Mouse (Mus musculus): ENCODE measurements around the gene Gm20518.
A peak's percentile ranks its signal among the peaks of the same experiment; 100 is the strongest.

The Gm20518 gene

DNA sequence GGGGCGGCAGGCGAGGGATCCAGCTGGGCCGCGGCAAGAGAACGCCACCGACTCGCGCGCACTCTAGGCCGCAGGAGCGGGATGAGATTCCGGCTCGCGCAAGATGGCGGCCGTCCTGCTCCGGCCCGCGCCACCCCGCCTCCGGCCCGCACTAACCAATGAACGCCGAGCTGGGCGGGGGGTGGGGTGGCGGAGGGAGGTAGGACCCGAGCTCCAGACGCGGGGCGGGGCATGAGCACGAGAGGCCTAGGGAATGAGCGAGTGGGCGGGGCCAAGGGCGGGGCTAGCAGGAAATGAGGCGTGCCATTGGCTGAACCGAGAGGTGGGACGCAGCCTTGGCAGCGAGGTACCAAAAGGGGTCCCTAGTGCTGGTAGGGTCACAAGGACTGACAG lies at the start of gene Gm20518:
Gene Gm20518 (minus strand): TSS at position 105 of the 393 bp plus-strand sequence.
- peak; percentile 97 for DNase-seq (ENCODE audit: low spot score)

DNA sequence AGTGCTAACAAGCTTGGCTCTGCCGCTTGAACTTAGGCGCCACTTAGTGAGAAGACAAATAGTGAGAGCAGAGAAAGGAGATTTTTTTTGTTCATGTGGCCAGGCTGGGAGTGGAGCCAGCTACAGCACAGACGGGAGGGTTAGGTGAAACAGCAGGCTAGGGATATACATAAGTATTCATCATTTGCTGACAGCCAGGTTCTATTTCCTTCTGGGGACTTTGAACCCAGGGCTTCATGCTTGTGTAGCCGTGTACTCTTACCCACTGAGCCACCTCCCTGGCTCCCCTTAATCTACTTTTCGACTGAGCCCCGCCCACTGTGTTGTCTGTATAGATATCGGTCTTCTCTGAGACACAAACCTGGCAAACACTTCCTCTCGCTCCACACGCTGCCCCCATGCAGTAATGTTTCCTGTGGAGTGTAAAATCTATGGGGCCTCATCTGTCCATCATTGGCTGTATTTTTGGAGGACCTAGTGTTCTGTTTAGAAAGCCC lies 47.8 kb upstream of the Gm20518 start:
- DNase-seq (ENCODE audit: low spot score): peak; percentile 23

DNA sequence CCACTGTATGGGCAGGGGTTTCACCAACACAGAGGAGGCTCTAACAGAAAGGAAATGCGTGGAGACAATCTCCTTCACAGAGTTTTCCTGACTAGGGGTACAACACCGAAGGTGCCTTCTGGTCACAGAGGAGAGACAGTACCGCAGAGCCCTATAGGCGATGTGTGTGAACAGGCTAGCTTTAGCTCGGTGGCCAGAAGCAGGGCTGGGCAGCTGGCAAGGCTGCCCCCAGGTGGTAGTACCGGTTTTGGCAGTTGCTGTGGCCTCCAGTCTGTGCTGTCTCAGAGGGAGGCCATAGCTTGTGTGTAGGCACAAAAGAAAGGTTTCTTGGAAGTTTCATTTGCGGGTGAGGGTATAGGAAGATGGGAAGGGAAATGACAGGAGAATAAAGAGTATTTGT lies 47.4 kb upstream of the Gm20518 start:
- peak; percentile 86 for DNase-seq (ENCODE audit: low spot score)

DNA sequence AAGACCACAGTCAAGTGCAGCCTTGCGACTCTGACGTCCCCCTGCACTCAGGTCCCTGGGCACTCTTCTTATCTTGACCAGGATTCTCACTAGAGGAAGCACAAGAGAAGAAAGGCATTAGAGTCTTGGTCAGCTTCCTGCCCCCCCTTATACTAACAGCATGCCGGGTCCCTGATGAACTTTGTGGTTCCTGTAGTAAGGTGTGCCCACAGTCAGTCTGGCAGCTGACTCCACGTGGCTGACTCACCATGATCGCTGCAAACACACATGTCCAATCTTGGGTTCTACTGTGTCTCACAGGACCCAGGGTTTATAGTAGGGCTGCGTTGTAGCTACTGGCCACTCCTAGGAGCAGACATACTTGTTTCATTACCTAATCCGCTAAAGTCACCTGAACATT lies 46.7 kb upstream of the Gm20518 start:
- no peak for DNase-seq (ENCODE audit: low spot score)

DNA sequence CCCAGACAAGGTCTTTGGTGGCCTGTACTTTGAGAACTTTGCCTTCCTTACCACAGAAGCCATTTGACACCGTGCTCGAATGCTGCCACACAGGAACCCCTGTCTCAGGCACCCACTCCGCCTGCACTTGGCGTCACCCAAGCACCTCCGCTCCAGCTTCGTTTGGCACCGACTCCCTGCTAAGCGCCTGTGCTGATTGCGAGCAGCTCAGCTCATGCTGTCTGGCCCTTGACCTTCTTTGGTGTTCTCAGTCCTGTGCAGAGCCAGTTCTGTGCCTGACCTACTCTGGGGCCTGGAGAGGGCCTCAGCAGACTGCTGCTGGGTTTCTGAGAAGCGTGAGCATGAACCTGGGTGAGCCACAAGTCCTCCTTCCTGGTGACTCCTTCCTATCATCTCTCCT lies 45.3 kb upstream of the Gm20518 start:
- no peak for DNase-seq (ENCODE audit: low spot score)

DNA sequence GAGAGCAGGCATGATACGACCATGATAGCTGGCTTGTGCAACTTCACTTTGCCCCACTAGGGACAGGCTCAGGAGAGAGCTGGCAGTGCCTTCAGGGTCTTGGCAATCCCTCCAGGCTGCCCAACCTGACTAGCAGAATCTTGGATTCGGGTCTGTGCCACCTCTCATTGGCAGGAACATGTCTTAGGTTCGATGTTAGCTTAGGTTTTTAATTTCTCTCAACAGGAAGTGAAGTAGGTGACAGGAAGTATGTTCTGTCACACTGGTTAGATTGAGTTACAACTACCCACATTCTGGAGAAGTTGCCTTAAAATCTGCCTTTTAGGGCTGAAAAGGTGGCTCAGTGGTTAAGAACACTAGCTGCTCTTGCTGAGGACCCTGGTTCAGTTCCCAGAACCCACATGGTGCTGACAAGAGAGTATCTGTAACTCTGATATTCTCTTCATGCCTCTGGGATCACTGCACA lies 43.0 kb upstream of the Gm20518 start:
- no peak for DNase-seq (ENCODE audit: low spot score)

DNA sequence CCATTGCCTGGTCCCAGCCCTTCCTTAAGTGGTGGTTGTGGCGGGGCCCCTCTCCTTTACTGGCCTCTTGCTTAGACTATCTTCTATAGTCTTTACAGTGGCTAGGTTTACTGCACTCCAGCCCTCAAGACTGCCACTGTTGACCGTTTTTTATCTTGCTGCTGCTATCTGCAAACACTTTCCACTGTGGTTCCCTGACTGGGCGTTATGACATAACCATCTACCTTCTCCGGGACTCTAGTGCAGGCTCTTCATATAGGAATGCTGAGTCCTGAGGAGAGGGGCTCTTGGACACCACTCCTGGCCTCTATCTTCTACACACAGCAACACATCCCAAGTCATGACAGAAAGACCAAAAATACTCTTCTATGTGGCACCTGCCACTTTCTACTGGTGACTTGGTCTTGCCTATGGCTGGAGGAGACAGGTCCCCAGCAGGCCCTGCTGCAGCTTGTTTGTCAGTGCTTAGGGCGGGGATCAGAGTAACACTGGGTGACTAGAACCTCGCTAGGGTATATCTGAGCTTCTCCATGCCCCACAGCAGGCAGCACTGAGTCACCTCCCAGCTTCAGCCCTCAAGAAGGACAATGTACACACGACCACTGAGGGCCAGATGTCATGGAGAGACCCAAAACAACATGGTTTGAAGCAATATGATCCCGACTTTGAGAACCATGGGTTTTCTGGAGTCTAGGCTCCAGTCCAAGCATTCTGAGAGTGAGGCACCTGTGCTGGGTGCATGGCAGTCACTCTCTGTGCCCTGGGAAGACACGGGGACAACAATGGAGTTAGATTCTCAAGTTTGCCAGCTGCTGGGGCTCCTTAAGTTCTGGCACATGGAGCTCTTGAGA lies 42.3 kb upstream of the Gm20518 start:
- no peak for DNase-seq (ENCODE audit: low spot score)

DNA sequence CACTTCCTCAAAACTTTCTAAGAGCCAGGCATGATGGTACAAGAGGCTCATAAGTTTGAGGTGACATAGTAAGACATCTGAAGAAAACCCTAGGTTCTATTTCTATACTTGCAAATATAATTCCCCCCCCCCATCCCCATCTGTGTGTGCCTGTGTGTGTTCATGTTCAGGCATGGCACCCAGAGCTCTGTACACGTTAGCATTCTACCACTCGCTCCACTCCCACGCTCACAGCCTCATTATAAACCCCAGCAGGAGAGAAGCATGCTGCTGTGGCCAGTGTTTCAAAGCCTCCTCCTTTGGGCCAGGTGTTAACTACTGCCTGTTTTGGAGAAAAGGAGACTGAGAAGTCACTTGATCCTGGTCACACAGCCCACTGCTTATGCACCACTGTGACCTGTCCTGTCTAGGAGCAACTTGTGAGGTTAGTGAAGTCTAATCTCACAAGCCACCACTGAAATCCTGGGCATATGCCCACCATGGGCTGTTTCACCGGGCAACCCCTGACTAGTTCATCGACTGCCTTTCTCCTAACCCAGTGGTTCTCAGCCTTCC lies 40.5 kb upstream of the Gm20518 start:
- no peak for DNase-seq (ENCODE audit: low spot score)

DNA sequence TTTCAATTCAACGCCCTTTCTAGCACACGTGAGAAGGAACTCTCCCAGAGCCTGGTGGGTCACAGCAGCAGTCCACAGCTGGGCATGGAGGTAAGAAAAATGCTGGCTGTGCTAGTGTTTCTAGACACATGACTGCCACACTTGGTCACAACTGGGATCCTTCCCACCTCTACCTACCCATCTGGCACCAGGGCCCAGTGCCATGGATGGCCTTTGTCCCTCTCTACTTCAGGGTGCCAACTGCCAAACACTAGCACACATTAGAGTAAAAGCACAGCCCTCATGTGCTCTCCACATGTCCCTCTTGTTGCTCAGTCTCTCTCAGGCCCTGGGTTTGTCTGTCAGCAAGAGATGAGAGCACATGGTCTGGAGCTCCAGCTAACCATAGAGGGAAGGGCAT lies 38.2 kb upstream of the Gm20518 start:
- no peak for DNase-seq (ENCODE audit: low spot score)

DNA sequence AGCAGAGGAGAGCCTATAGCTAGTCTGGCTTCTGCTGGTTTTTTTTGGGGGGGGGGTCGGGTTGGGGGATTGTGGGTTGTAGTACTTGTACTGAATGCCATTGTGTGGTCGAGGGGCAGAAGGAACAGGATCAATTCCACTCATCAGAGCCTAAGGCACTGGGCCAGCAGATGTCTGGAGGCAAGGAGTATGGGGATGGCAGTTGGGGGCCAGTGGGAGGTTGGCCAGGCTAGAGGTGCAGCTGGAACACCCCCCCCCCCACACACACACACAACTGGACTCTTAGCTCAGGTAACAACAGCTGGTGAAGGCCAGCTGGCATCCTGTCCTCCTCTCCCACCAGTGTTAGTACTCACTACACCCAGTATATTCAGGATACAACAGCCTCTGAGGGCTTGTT lies 37.7 kb upstream of the Gm20518 start:
- DNase-seq (ENCODE audit: low spot score): no peak

DNA sequence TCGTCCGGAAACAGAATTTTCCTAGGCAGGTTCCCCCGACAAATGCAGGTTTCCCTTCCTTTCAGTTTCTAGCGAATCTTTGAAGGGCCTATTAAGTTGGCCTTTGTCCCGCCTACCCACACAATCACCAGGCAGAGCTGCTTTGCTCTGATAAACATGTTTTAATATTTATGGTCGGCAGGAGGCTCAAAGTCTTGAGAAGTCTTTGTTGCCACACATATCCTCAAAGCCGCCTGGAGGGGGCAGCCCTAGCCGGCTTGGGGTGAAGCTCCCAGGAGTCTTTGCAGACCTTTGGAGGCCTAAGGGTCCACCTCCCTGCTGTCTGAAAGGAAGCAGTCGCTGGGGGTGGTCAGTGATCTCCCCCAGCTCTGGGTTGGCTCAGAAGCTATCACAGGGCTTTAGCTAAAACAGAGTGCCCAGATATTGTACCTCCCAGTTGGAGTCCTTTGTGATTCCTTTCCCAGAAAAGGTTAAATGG lies 37.2 kb upstream of the Gm20518 start:
- DNase-seq (ENCODE audit: low spot score): peak; percentile 94

DNA sequence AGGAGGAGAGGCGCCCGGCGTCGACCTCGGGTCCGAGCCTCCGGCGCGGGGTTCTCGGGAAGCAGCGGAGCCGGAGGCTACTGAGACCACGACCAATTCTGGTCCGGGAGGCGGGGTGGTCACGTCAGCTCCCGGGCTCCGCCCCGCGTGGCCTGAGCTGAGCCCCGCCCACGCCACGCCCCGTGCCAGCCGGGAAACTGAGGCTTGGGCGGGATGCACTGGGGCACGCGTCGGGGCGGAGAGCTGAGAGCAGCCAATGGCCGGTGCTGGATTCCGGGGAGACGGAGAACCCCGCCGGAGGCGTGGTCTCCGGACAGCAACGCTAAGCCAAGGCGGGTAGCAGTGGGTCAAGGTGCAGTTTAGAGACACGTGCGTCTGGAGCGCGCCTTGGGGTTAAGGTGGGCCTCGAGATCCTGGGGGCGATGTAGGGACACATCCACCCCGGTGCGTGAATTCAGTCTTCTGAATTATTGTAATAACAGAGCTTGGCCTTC lies 36.7 kb upstream of the Gm20518 start, which contains the start of gene Slc25a1:
Gene Slc25a1 (minus strand): TSS at position 133 of the 494 bp plus-strand sequence.
- peak; percentile 77 for DNase-seq (ENCODE audit: low spot score)

DNA sequence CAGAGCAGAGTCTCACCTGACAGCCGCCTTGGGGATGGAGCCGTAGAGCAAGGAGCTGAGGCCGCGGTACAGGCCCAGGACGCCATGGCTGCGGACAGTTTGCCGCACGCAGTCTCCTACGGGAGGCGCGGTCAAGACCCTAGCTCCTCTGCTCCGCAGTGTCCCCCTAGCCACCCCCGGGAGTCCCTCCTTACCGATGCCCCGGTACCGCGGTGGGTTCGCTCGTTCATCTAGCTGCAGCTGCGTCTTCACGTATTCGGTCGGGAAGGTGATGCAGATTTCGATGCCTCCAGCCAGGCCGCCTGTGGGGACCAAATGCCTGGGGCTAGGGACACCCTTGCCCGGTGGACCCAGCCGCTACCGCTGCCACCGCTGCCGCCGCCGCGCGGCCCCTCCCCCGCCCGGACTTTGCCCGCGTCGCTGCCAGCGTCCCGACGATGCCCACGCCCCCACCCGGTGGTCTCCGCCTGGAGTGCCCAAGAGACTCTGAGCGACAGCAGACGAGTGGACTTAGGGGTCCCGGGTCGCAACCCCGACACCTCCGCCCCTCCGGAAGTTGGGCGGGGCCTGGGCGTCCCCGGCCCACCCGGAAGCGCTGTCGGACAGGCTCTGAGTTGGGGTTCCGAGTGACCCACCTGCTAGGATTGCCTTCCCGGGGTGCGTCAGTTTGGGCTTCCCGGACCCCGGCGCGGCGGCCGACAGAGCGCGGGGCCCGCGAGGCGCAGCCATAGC lies 36.0 kb upstream of the Gm20518 start:
- peak; percentile 39 for DNase-seq (ENCODE audit: low spot score)

DNA sequence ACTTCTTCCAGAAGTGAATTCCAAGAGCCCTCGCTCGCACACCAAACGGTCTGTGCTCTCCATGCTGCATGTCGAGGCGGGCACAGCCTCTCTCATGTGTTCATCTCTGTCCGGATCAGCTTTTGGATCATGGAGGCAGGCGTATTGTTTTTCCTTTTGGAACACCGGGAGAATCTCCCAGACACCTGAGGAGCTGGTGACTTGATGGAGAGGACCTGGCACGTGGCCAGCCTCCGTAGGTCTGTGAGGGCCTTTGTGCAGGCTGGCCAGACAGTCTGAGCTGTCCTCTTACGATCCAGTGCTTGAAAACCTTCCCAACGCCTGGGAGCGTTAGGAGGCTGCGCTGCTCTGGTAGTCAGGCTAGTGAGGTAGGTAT lies 30.7 kb upstream of the Gm20518 start:
- peak; percentile 55 for DNase-seq (ENCODE audit: low spot score)

DNA sequence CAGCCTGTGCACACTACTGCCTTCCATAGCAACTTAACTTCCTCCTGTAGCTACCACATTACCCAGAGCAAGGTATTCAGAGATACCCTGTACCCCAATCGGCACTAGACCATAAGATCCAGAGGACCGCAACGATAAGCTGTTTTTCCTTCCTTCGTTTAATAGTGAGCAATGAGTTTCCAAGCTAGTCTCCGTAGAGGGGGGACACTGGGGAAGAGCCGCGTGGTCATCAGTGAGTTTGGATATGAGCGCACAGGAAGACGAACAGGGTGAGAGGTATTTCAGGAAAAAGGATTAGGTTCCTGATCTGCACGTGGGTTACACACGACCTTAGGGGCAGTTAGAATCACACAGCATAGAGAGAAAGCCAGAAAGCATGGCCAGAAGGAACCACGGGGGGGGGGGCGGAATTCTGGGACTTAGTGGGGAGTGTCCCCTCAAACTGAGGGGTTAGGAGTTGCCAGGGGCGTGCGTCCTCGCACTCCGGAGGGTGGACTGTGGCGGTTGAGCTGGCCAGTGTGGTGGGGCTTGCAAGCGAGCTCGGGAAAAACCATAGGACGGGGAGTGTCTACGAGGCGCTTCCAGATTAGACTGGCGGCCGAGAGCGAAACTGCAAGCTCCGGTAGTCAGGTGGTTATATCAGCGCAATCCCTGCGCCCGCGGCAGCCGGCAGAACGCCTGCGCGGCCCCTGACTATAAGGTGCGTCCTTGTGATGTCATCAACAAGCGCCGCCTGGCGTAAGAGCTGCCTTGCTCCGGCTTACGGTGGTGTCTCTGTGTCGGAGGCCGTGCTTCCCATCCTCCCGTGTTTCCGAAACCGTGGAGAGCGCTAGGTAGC lies 30.1 kb upstream of the Gm20518 start:
- DNase-seq (ENCODE audit: low spot score): peak; percentile 97

DNA sequence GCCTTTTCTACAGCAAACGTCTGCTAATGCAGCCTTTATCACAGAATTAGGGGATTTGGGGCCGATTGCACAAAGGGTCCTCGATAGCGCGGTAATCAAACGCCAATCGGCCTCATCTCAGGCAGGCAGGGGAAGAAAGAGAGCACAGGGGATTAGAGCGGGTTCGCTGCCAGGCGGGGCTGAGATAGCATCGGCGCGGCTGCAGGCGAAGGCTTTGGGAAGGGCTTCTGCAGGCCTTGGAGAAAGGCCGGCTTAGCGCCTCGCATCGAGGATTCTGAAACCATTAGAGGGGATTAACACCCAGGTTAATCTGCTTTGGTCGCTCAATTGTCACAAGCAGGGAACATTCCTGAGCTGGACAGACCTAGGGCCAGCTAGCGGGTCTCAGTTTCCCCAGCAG lies 29.1 kb upstream of the Gm20518 start:
- DNase-seq (ENCODE audit: low spot score): peak; percentile 35

DNA sequence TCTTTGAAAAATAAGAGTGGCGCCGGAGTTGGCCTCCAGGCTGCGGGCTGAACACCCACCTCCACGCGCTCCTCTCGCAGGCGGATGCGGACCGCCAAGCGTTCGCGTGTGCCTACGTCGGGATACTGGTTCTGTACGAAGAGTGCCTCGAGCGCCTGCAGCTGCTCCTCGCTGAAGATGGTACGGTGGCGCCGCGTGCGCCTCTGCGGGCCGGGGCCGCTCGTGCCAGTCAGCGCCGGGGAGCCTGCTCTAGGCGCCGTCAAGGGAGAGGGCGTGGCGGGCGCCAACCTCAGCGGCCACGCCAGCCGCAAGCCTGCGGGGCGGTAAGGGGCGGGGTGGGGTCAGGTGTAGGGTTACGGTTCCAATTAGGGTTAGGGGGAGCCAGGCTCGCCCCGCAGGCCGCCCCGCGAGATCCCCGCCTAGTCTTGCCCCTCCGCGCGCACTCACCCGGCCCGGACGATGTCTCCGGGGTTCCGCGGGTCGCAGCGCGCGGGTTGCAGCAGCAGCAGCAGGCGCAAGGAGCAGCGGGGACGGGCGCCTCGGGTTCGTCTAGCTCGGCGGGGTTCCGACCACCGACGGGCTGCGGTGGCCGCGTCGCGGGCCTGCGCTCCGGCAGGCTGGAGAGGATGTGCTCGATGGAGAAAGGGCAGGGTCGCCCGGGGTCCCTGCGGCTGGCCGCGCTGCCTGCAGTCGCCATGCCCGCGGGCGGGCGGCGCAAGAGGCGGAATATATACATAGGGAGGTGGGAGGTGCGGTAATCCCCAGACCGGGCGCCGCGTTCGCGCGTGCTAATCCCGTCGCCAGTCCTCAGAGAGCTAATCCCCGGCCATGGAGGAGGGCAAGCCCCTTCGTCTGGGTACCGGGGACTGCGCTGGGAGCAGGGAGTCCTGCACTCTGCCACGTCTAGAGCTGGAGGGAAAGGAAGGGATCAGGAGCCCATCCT lies 23.1 kb upstream of the Gm20518 start, which contains the start of gene Gsc2:
Gene Gsc2 (minus strand): TSS at position 753 of the 943 bp plus-strand sequence.
- no peak for DNase-seq (ENCODE audit: low spot score)

DNA sequence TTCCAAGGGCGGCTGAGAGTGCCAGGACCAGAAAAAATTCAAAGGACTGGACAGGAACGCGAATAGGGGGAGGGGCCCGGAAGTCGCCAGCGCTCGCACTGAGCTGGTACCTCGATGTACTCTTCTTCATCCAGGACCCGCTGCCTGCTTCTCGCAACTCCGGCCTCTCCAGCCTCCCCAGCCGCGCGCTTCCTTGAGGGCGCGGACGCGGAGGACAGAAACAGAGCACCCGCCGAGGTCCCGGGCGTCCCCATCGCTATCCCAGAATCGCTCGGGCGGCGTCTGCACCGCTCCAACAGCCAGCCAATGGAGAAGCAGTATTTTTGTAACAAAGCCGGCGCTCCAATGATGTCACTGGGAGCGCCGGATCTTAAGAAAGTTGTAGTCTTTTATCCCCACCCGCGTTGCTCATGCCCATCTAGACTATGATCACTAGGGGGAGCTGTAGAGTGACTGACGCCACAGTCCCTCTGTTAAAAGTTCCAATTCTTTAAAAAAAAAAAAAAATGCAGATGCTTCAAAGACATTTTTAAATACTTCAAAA lies 19.7 kb upstream of the Gm20518 start, which contains the start of gene Ess2:
Gene Ess2 (minus strand): TSS at position 297 of the 544 bp plus-strand sequence.
- DNase-seq (ENCODE audit: low spot score): peak; percentile 96

DNA sequence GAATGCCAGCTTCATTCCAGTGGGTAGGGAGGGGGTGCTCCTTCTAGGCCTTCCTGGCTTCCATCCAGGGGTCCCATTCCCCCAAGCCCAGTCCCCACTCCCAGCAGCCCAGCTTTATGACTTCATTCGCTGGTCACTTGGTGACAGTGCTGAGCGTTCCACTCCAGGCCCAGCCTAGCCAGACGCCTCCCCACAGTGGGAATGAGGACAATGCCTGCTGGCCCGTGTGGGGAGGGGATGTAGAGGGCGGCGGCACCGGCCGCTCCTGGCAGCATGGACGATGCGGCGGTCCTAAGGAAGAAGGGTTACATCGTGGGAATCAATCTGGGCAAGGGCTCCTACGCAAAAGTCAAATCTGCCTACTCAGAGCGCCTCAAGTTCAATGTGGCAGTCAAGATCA lies 7.0 kb upstream of the Gm20518 start, which contains the start of the genes Dgcr2 and Tssk2:
Gene Dgcr2 (minus strand): TSS at position 101 of the 400 bp plus-strand sequence.
Gene Tssk2 (plus strand): TSS at position 176 of the 400 bp plus-strand sequence.
- DNase-seq (ENCODE audit: low spot score): no peak

DNA sequence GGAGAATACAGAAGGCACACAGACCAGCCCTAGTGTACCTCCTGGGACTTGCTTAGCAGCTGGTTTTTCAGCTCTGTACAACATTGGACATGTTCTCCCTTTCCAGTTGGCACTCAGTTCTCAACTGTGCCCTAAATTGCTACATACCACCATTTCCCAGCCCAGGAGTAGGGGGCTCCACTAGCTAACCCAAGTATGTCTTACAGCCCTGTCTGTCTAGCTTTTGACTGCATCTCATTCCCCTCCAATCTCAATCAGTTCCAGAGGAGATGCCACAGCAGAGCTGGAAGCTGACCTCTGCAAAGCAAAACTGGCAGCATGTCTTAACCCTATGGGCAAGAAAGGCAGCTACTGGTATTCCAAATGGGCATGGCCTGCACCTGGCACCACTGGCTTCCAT lies 4.6 kb upstream of the Gm20518 start:
- DNase-seq (ENCODE audit: low spot score): no peak

Data from MN1 (cell line).